Mouse (Mus musculus) cerebellum, adult (tissue): ENCODE measurements around the gene Mreg.

ENCODE experiments used
- ATAC-seq: cut with Nextera tagmentation; 2 replicates; pipeline ENCODE4 v1.9.2; 2017; ENCODE audit warnings: mild to moderate bottlenecking, moderate library complexity, mixed read lengths; ENCODE audit not compliant: insufficient number of reproducible peaks, low FRiP score, low TSS enrichment

Mreg gene

GRCm38 (mm10) chr1:72228974-72229373 is 16.9 kb upstream of the Mreg start:
- no peak for ATAC-seq

DNA sequence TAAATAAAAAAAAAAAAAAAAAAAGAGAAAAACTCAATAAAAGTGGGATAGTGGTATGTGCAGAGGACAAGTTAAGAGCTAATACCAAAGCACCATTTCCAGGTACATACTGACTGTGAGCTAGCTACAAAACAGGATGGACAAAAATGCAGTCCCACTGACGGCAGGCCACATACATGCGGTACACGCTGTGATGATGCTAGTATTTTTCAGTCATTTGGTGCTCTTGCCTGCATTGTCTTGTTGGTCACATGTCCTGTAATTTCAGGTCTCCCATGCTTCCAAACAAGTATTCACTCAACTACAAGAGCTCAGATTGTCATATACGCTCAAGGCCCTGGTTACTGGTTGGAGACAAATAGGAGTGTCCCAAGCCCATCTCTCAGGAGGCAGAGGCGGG is 15.4 kb upstream of the Mreg start:
- ATAC-seq: no peak

- ATAC-seq: no peak
Measured at GRCm38 (mm10) chr1:72226887-72227481, 14.9 kb upstream of the Mreg start.

DNA sequence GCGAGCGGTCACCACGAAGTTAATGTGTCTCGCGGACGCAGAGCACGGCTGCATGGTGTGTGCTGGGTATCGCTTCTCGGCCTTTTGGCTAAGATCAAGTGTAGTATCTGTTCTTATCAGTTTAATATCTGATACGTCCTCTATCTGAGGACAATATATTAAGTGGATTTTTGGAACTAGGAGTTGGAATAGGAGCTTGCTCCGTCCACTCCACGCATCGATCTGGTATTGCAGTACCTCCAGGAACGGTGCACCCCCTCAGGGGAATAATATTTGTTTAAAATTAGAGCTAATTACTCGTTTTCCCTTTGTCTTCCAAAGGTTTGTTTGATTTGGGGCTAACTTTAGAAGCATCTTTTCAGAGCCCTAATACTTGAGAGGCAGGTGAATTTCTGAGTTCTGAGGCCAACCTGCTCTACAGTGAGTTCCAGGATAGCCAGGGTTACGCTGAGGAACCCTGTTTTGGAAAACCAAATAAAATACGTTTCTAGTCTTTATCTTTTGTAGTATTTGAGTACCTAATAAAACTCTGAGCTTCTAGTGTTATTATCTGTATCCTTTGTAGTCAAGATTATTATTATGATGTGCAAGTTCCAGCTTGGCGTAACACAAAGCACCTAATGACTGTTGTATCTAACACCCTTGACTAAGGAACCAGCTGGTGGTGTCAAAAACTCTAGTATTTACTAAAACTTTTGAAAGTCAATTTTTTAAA is 14.2 kb upstream of the Mreg start:
- no peak for ATAC-seq

DNA sequence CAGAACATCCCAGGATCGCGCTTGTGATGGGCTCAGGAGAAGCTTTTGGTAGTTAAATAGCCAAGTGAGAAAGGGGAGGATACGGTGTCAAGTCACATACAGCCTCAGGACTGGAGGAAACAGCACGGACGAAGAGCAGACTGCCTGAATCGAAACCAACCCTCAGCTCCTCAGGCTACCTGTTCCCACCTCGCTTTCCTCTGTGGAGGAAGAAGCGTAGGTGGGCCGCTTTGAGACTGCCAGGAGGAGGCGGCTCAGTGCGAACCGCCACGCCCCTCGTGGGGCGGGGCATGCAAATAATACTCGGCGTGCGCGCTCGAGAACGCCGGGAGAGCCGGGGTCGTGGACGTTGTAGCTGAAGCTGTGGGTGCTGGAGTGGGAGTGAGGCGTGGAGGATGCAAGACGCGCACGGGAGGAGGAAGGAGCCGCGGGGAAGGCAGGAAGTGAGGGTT is 13.6 kb upstream of the Mreg start:
- peak; percentile 88 for ATAC-seq

GRCm38 (mm10) chr1:72225054-72225718 is 13.1 kb upstream of the Mreg start:
- no peak for ATAC-seq

DNA sequence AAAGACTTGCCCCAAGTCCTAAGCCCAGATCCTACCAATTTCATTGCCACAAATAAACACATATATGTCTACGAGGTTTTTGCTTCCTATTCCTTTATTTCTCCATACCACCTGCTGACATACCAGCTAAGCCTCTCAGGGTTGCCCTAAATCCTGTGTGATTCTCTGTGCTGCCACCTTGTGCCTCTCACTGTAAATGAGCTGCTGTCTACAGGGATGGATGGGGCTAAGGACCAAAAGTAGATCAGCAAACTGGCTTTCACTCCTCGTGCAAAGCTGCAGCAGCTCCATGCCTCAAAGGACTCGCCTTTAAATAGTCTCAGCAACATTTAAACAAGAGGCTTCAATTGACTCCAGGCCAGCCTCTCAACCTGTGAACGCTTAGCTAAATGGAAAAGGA is 7.9 kb upstream of the Mreg start:
- ATAC-seq: peak; percentile 85

DNA sequence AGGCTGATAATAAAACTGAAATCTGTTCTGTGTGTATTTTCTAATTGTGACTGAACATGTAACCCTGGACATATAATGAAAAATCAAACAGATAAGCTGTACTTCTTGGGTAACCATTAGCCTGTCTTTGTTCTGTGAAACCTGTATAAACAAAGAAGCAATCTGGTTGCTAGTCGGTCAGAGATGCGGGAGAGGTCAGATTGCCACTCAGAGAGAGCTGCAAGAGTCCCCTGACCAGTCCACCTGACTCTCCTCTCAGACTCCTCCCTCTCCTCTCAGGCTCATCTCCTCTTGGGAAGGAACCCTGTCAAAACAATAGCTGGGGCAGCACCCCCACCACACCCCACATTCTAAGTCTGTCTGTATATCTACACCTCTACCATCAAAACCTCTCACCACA is 7.0 kb upstream of the Mreg start:
- no peak for ATAC-seq

DNA sequence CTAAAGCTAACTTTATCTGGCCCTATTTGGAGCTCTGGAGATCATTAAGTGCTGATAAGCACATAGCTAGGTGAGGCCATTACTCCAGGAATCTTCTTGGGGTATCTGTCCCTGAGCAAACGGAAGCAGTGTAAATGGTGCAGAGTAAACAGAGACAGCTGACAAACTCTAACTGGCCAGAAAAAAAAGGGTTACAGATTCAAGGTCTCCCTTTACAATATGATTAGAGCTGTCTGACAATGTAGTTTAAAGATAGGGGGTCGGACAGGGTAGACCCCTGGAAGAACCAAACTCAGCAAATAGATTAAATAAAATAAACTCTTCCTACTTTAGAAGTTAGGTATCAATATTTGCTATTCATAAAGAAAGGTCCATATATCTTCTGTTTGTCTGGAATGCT is 6.5 kb upstream of the Mreg start:
- no peak for ATAC-seq

GRCm38 (mm10) chr1:72216761-72217160 is 4.7 kb upstream of the Mreg start:
- ATAC-seq: no peak

- no peak for ATAC-seq
Measured at GRCm38 (mm10) chr1:72215174-72215573, 3.1 kb upstream of the Mreg start.

- ATAC-seq: peak; percentile 79
Measured at GRCm38 (mm10) chr1:72214470-72214961, 2.4 kb upstream of the Mreg start.

GRCm38 (mm10) chr1:72213954-72214353 is 1.8 kb upstream of the Mreg start:
- no peak for ATAC-seq

DNA sequence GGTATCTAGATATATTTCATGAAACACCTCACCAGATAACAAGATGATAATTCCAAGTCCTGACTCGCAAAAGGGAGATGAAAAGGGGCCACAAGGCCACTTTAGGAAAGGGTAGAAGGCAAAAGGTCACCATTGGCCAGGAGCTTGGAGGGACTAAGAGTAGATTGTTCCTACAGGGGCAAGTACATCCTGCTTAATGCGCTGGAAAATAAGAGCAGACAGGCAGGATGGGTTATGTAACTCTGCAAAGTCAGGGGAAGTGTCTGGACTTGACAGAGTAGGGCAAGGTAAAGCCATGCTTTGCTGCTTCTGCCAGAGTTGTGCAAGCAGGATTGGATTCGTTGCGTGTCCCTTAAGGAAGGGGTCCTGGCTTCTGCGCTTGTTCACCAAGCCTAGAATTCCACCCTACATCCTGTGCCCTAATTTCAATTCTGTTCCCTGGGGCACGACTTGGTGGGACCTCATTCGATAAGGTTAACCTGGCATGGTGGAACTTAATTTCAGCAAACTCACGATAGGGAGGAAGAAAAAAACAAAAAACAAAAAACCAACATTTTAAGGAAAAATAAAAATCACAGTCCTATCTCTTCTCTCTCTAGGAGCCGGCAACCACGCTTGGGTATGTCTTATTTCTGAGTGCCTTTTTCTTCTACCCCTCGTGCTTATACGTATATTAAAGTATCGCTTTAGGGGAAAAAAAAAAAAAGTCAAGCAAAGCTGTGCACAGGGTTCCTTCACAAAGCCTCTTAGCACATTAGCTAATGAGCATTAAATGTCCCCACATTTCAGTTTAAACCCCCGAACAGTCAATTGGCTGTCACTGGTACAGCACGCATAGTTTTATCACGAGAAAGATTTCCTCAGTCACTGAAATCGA is 1.1 kb downstream of the Mreg start:
- peak; percentile 58 for ATAC-seq

- no peak for ATAC-seq
Measured at GRCm38 (mm10) chr1:72208095-72208494, 4.0 kb downstream of the Mreg start.

- ATAC-seq: no peak
Measured at GRCm38 (mm10) chr1:72205113-72205512, 7.0 kb downstream of the Mreg start.

- no peak for ATAC-seq
Measured at GRCm38 (mm10) chr1:72203204-72203603, 8.9 kb downstream of the Mreg start.

- no peak for ATAC-seq
Measured at GRCm38 (mm10) chr1:72202705-72203104, 9.4 kb downstream of the Mreg start.

DNA sequence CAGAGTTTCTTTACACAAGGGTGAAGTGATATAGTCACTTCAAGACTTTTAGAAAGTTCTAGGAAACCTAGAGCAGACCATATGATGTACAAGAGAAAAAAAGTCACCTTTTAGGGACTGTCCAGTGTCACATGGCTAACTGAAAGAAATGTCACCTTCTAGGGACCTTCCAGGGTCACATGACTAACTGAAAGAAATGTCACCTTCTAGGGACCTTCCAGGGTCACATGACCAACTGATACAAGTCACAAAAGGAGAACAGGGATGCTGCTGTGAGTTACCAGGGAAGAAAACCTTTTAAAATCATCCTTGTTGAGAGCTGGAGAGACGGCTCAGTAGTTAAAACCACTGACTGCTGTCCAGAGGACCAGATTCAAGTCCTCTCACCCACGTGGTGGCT is 10.0 kb downstream of the Mreg start:
- ATAC-seq: no peak

DNA sequence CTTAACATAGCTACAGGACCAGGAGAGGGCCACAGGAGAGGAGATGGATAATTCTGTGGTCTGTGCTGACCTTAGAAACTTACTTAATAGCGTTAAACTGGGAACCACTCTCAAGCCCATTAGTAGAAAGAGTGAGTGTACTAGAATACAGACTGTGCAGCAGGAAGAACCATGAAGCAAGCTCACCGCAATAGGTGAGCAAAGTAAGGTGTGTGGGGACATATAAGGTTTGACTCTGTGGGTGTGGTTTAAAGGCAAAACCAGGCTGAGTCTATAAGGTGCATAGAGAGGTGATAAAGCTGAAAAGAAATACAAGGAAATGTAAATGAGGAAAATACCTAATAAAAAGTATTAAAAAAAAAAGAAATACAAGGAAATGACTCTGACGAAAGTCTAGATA is 11.0 kb downstream of the Mreg start:
- no peak for ATAC-seq
